Mouse (Mus musculus) limb, embryonic 14.5 days (tissue): ENCODE measurements around the gene Nmur1. TPM values are rescaled to one million over a fixed set of nuclear protein-coding genes. Genes with fewer than 3 reads are reported as not detected.

Source experiments
- ATAC-seq: fragments of 200-750 bp; cut with Nextera tagmentation; 2 replicates; pipeline ENCODE4 v1.8.0; 2017; ENCODE audit warnings: low read depth, moderate number of reproducible peaks, moderate TSS enrichment; ENCODE audit not compliant: low FRiP score
- DNase-seq: peaks from one replicate; pipeline ENCODE4 v3.0.0-alpha.2; 2015; ENCODE audit warnings: low spot score
- H3K27ac ChIP-seq: fragments of 300-500 bp; sonication (generic); replicated peaks from 2 replicates; pipeline ENCODE4 v1.5.1; 2014; ENCODE audit warnings: low read depth, mild to moderate bottlenecking, low read length, moderate library complexity, mixed read lengths
- H3K27me3 ChIP-seq: fragments of 300-500 bp; sonication (generic); 2 replicates; pipeline ENCODE4 v1.6.1; 2014; ENCODE audit warnings: low read length, mixed read lengths; ENCODE audit not compliant: control insufficient read depth, insufficient read depth
- H3K36me3 ChIP-seq: fragments of 300-500 bp; sonication (generic); 2 replicates; pipeline ENCODE4 v1.6.1; 2014; ENCODE audit warnings: mild to moderate bottlenecking, low read length, moderate library complexity, mixed read lengths; ENCODE audit not compliant: control insufficient read depth, insufficient read depth
- H3K4me1 ChIP-seq: fragments of 300-500 bp; sonication (generic); 2 replicates; pipeline ENCODE4 v1.6.1; 2014; ENCODE audit warnings: antibody characterized with exemption, low read length, mixed read lengths; ENCODE audit not compliant: control insufficient read depth, insufficient read depth
- H3K4me2 ChIP-seq: fragments of 300-500 bp; sonication (generic); replicated peaks from 2 replicates; pipeline ENCODE4 v1.6.1; 2014; ENCODE audit warnings: low read depth, mild to moderate bottlenecking, low read length, moderate library complexity; ENCODE audit not compliant: severe bottlenecking
- H3K4me3 ChIP-seq: fragments of 300-500 bp; sonication (generic); replicated peaks from 2 replicates; pipeline ENCODE4 v1.5.1; 2014; ENCODE audit warnings: low read length
- H3K9ac ChIP-seq: fragments of 300-500 bp; sonication (generic); 2 replicates; pipeline ENCODE4 v1.6.1; 2014; ENCODE audit warnings: mild to moderate bottlenecking, low read depth, low read length, moderate library complexity; ENCODE audit not compliant: severe bottlenecking
- H3K9me3 ChIP-seq: fragments of 300-500 bp; sonication (generic); 2 replicates; pipeline ENCODE4 v1.6.1; 2016; ENCODE audit warnings: low read length; ENCODE audit not compliant: control insufficient read depth
- POLR2A ChIP-seq: fragments of 200-500 bp; IDR thresholded peaks from 2 replicates; pipeline ENCODE4 v1.8.0; 2012; ENCODE audit warnings: inconsistent platforms, mild to moderate bottlenecking, moderate library complexity, borderline replicate concordance; ENCODE audit not compliant: insufficient read depth, insufficient read length; ENCODE audit errors: extremely low read depth
- WGBS: fragments of 180-500 bp; shearing (Covaris S2); extraction: QIAGEN DNeasy Blood & Tissue Kit; methylation state at CpG from one replicate; pipeline ENCODE4 v1.1.7; 2014; 5-methylcytosine and 5-hydroxymethylcytosine counted together
- polyA plus RNA-seq, 2 experiments: library from polyadenylated mRNA; depleted of rRNA in 1 of 2; stranded (reverse) in 1 of 2; unstranded in 1 of 2; fragments of >200 nt; fragmentation: Nextera tagmentation in 1 of 2; extraction: Ambion mirVana in 1 of 2; gene quantifications; 2 replicates each; pipeline versions ENCODE4 v1.2.1 to v1.2.3; 2012 to 2014

Nmur1 gene
- polyA plus RNA-seq, 2 experiments, result not detected

- H3K4me1 ChIP-seq, result peaks cover 31% of the 10 kb centered on the region
- TF ChIP-seq POLR2A, result no peak
These were observed 9.3 kb upstream of the Nmur1 start for GRCm38 (mm10) chr1:86435302-86435821.

GRCm38 (mm10) chr1:86434439-86435201 is 8.6 kb upstream of the Nmur1 start:
- peak overlapping the region; percentile 48 for H3K4me3 ChIP-seq
- no peaks in the 10 kb centered on the region for H3K36me3 ChIP-seq
- DNase-seq (peak; percentile 98), ATAC-seq (peak; percentile 92)
- peak overlapping the region; percentile 97 for H3K27ac ChIP-seq
- peaks cover 24% of the 10 kb centered on the region for H3K4me1 ChIP-seq
- peak overlapping the region; percentile 70 for H3K9ac ChIP-seq
- 7% methylated on average over 32 of the region's 46 CpGs for WGBS
- TF ChIP-seq POLR2A, result 0 out of 2 replicates have a peak, but pooled peaks have one; percentile 31
- peak overlapping the region; percentile 89 for H3K4me2 ChIP-seq
- H3K27me3 ChIP-seq, result no peaks in the 10 kb centered on the region
- no peaks in the 10 kb centered on the region for H3K9me3 ChIP-seq

More at GRCm38 (mm10) chr1:86435302-86435821, 9.3 kb upstream of the Nmur1 start:
- H3K4me2 ChIP-seq, result peak overlapping the region; percentile 89
- whole genome bisulfite sequencing, result 39% methylated on average over 13 of the region's 13 CpGs
- H3K9me3 ChIP-seq, result no peaks in the 10 kb centered on the region
- H3K27ac ChIP-seq, result peak overlapping the region; percentile 97
- DNase-seq, result peak; percentile 86
- 0 out of 2 replicates have a peak overlapping the region, but pooled peaks have one; percentile 48 for H3K4me3 ChIP-seq
- no peaks in the 10 kb centered on the region for H3K27me3 ChIP-seq
- ATAC-seq, result peak; percentile 45
- H3K9ac ChIP-seq, result peak overlapping the region; percentile 70
- no peaks in the 10 kb centered on the region for H3K36me3 ChIP-seq

- no peaks in the 10 kb centered on the region for H3K36me3 ChIP-seq
- DNase-seq (no peak), ATAC-seq (peak; percentile 51)
- peaks cover 23% of the 10 kb centered on the region for H3K4me1 ChIP-seq
- no peaks in the 10 kb centered on the region for H3K27me3 ChIP-seq
- under 1% methylated on average over 7 of the region's 12 CpGs for WGBS
- peak overlapping the region; percentile 48 for H3K4me3 ChIP-seq
- H3K4me2 ChIP-seq, result peak overlapping the region; percentile 89
- peak overlapping the region; percentile 97 for H3K27ac ChIP-seq
- peak overlapping the region; percentile 70 for H3K9ac ChIP-seq
- no peaks in the 10 kb centered on the region for H3K9me3 ChIP-seq
- no peak for TF ChIP-seq POLR2A
These were observed 8.0 kb upstream of the Nmur1 start for GRCm38 (mm10) chr1:86434001-86434400.

GRCm38 (mm10) chr1:86433359-86433758 is 7.3 kb upstream of the Nmur1 start:
- Histone ChIP-seq H3K4me3 (no peak overlapping the region), H3K4me2 (peak overlapping the region; percentile 89), H3K4me1 (peaks cover 23% of the 10 kb centered on the region), H3K9me3 (no peaks in the 10 kb centered on the region), H3K9ac (no peak overlapping the region), H3K27ac (peak overlapping the region; percentile 97), H3K27me3 (no peaks in the 10 kb centered on the region), H3K36me3 (no peaks in the 10 kb centered on the region)
- no peak for ATAC-seq
- WGBS, result 80% methylated on average over 7 of the region's 7 CpGs
- DNase-seq, result no peak
- TF ChIP-seq POLR2A, result no peak

GRCm38 (mm10) chr1:86432778-86433177 is 6.8 kb upstream of the Nmur1 start:
- Histone ChIP-seq H3K9me3 (no peaks in the 10 kb centered on the region), H3K4me1 (peaks cover 23% of the 10 kb centered on the region), H3K36me3 (no peaks in the 10 kb centered on the region), H3K27me3 (no peaks in the 10 kb centered on the region), H3K27ac (no peak overlapping the region), H3K9ac (no peak overlapping the region), H3K4me2 (no peak overlapping the region), H3K4me3 (no peak overlapping the region)
- DNase-seq (no peak), ATAC-seq (no peak)
- no peak for TF ChIP-seq POLR2A
- WGBS, result 81% methylated on average over 4 of the region's 4 CpGs
